Mouse (Mus musculus): Measurements from ENCODE around the gene Aqp1.

GRCm38 (mm10) chr6:55394854-55395253, 58.6 kb downstream of the Aqp1 start:
- no peak for TF ChIP-seq CTCF (IDR thresholded peaks at IDR 0.05; ENCODE audit: borderline replicate concordance, extremely low read depth, insufficient read depth, insufficient read length)
- TF ChIP-seq POLR2A (IDR thresholded peaks at IDR 0.05; ENCODE audit: borderline replicate concordance, extremely low read depth, insufficient read depth, insufficient read length, poor library complexity, severe bottlenecking), result no peak

Measured in brain, embryonic 14.5 days (tissue).